Comparison of ENCODE assay signal across 17 mouse cellular contexts in the genomic region with DNA sequence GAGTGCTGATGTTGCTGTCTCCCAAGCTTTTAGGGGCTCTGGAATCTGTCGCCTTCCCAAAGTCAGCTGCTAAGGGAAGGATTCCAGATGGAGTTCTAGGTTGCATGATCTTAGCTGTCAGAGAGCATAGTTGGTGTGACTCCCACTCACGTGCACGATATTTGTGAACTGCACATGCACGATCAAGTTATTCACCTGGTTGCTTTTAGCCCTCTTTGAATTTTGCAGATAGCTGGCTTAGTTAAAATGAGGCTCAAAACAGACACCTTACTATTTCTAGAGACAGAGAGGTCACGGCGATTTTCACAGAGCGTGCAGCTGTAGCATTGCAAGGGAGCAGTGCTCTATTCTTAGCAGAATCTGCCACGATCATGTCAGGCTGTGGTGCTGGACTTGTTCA. TPM values are rescaled to one million over a fixed set of nuclear protein-coding genes. Genes with fewer than 3 reads are reported as not detected.
DNase-seq lines count a peak whose midpoint lies in the region; ATAC-seq and TF ChIP-seq lines count a peak whose summit lies in the region.
"Had no signal": no experiment of that assay in that cellular context is flagged by ENCODE, and none has a peak within 500 bp of the region (broad histone marks: within the 10 kb centered on the region; RNA-seq: fewer than 3 reads in every experiment).

No protein-coding gene starts in this region.

- peaks cover 3% of the 10 kb centered on the region; the same call in 1 of the 2 replicates for H3K36me3 ChIP-seq in forebrain, postnatal 0 days (ENCODE audit: insufficient read depth)
- no peaks in the 10 kb centered on the region for H3K36me3 ChIP-seq in forebrain, embryonic 14.5 days (ENCODE audit: control insufficient read depth, insufficient read depth, low read length)
- H3K36me3 ChIP-seq: hindbrain, embryonic 13.5 days; intestine, embryonic 15.5 days had no signal

- no peaks in the 10 kb centered on the region for H3K27me3 ChIP-seq in forebrain, postnatal 0 days (ENCODE audit: insufficient read depth, low read length)
- H3K27me3 ChIP-seq in forebrain, embryonic 14.5 days (replicated peaks; ENCODE audit: control insufficient read depth, insufficient read depth, low read length), result no peaks in the 10 kb centered on the region
- H3K27me3 ChIP-seq: forebrain, embryonic 13.5 days; hindbrain, embryonic 13.5 days; intestine, embryonic 15.5 days had no signal

- TF ChIP-seq CTCF in forebrain, postnatal 0 days (IDR thresholded peaks at IDR 0.05; ENCODE audit: low read depth), result no peak
- TF ChIP-seq CTCF in layer of hippocampus, adult 2 months (conservative IDR thresholded peaks at IDR 0.05), result no peak

- 0 out of 2 replicates have a peak, but pooled peaks have one; percentile 21 for ATAC-seq in forebrain, postnatal 0 days
- ATAC-seq in forebrain, embryonic 14.5 days, result no peak
- ATAC-seq: forebrain, embryonic 13.5 days; hindbrain, postnatal 0 days; intestine, embryonic 15.5 days had no signal

- DNase-seq in forebrain, postnatal 0 days, result no peak
- DNase-seq in forebrain, embryonic 14.5 days (ENCODE audit: low spot score), result no peak
- no peak for DNase-seq in layer of hippocampus, adult 2 months (ENCODE audit: low spot score in 2 of 2)
- no peak for DNase-seq in layer of hippocampus, adult 9-11 months
- DNase-seq in lung, postnatal 36 days, result peak; percentile 32
- no peak for DNase-seq in lung, postnatal 4 days
- no peak for DNase-seq in adrenal gland, postnatal 25 days
- no peak for DNase-seq in thymus, postnatal 4 days
- DNase-seq: adrenal gland, postnatal 10 days; cerebellum, adult 2 months; gastrocnemius, postnatal 14 days; heart, postnatal 10 days had no signal

- no peak overlapping the region for H3K27ac ChIP-seq in forebrain, postnatal 0 days (ENCODE audit: low read depth, low read length)
- H3K27ac ChIP-seq in forebrain, embryonic 14.5 days (ENCODE audit: low read depth, low read length), result no peak overlapping the region
- peak overlapping the region; percentile 53 for H3K27ac ChIP-seq in layer of hippocampus, adult 2 months
- H3K27ac ChIP-seq: forebrain, embryonic 13.5 days; hindbrain, embryonic 13.5 days; hindbrain, postnatal 0 days; intestine, embryonic 15.5 days had no signal

- no peak overlapping the region for H3K9ac ChIP-seq in forebrain, postnatal 0 days
- no peak overlapping the region for H3K9ac ChIP-seq in forebrain, embryonic 14.5 days (ENCODE audit: low read length)
- H3K9ac ChIP-seq: forebrain, embryonic 13.5 days; hindbrain, embryonic 13.5 days; intestine, embryonic 15.5 days had no signal

- no peak overlapping the region for H3K4me2 ChIP-seq in forebrain, postnatal 0 days (ENCODE audit: low read depth)
- H3K4me2 ChIP-seq in forebrain, embryonic 14.5 days (ENCODE audit: low read length), result no peak overlapping the region
- H3K4me2 ChIP-seq: forebrain, embryonic 13.5 days; hindbrain, embryonic 13.5 days; intestine, embryonic 15.5 days had no signal

- H3K4me3 ChIP-seq in forebrain, postnatal 0 days (ENCODE audit: low read depth, low read length), result no peak overlapping the region
- no peak overlapping the region for H3K4me3 ChIP-seq in forebrain, embryonic 14.5 days (ENCODE audit: low read depth, low read length)
- no peak overlapping the region for H3K4me3 ChIP-seq in layer of hippocampus, adult 2 months
- H3K4me3 ChIP-seq: forebrain, embryonic 13.5 days; hindbrain, embryonic 13.5 days; intestine, embryonic 15.5 days had no signal

- no peaks in the 10 kb centered on the region for H3K4me1 ChIP-seq in forebrain, postnatal 0 days (ENCODE audit: insufficient read depth)
- no peaks in the 10 kb centered on the region for H3K4me1 ChIP-seq in forebrain, embryonic 14.5 days (ENCODE audit: control insufficient read depth, insufficient read depth, low read length)
- H3K4me1 ChIP-seq: hindbrain, embryonic 13.5 days; intestine, embryonic 15.5 days had no signal

- H3K9me3 ChIP-seq in forebrain, postnatal 0 days (ENCODE audit: low read length), result no peaks in the 10 kb centered on the region
- H3K9me3 ChIP-seq in forebrain, embryonic 14.5 days (replicated peaks; ENCODE audit: control insufficient read depth, low read length), result no peaks in the 10 kb centered on the region
- H3K9me3 ChIP-seq: forebrain, embryonic 13.5 days; hindbrain, embryonic 13.5 days; intestine, embryonic 15.5 days had no signal

- 83% methylated on average over 8 of the region's 8 CpGs for WGBS in forebrain, postnatal 0 days
- WGBS in forebrain, embryonic 14.5 days, result 93% methylated on average over 8 of the region's 8 CpGs

RNA-seq across cellular contexts. Expression of gene Adamtsl3, which starts 53.5 kb away (rescaled TPM):
- total RNA-seq in forebrain, postnatal 0 days (2014; rRNA removed), result 3.2 and 4.8 TPM in 2 replicates
- polyA plus RNA-seq in forebrain, postnatal 0 days (2015; fragmentation: Nextera tagmentation; extraction: Ambion mirVana), result 0.36 and 0.61 TPM in 2 replicates
- polyA plus RNA-seq in forebrain, embryonic 14.5 days (2014; fragmentation: Nextera tagmentation; extraction: Ambion mirVana), result 0.51 and 0.57 TPM in 2 replicates
- total RNA-seq in layer of hippocampus, adult 2 months (2021), result 1 to 10 TPM; 1.4 to 1.7 TPM
- total RNA-seq in adrenal gland, postnatal 25 days (2021), result 1.9 and 2.7 TPM in 2 replicates
- total RNA-seq: MEL had no signal
